Comparison of ENCODE assay signal across 30 mouse cellular contexts in genomic region chr14:22845401-22845800, GRCm38 (mm10).
A peak's percentile ranks its signal among the peaks of the same experiment; 100 is the strongest.
DNase-seq lines count a peak whose midpoint lies in the region; ATAC-seq and TF ChIP-seq lines count a peak whose summit lies in the region.
"Had no signal": no experiment of that assay in that cellular context is flagged by ENCODE, and none has a peak within 500 bp of the region (broad histone marks: within the 10 kb centered on the region; RNA-seq: fewer than 3 reads in every experiment).

No protein-coding gene starts in this region.

- no peak overlapping the region for H3K27ac ChIP-seq in kidney, embryonic 16.5 days (ENCODE audit: low read length)
- H3K27ac ChIP-seq in lung, embryonic 14.5 days (ENCODE audit: low read depth) = no peak overlapping the region
- no peak overlapping the region for H3K27ac ChIP-seq in hindbrain, embryonic 14.5 days
- H3K27ac ChIP-seq: embryonic facial prominence, embryonic 10.5 days; forebrain, embryonic 13.5 days; heart, embryonic 10.5 days; heart, embryonic 15.5 days; hindbrain, postnatal 0 days; intestine, embryonic 15.5 days; midbrain, embryonic 12.5 days; neural tube, embryonic 12.5 days; stomach, postnatal 0 days had no signal

- H3K9ac ChIP-seq in kidney, embryonic 16.5 days (replicated peaks; ENCODE audit: low read length) = no peak overlapping the region
- H3K9ac ChIP-seq in lung, embryonic 14.5 days = no peak overlapping the region
- H3K9ac ChIP-seq in hindbrain, embryonic 14.5 days = no peak overlapping the region
- H3K9ac ChIP-seq: embryonic facial prominence, embryonic 15.5 days; forebrain, embryonic 13.5 days; heart, embryonic 15.5 days; intestine, embryonic 15.5 days; midbrain, embryonic 12.5 days; neural tube, embryonic 12.5 days had no signal

- DNase-seq in kidney, adult 8-10 months = no peak
- peak; percentile 89 for DNase-seq in lung, embryonic 14.5 days
- no peak for DNase-seq in lung, adult 2 months
- DNase-seq in MEL-GATA-1-ER (ENCODE audit: extremely low read depth, low read depth) = peak; percentile 43
- no peak for DNase-seq in hindbrain, embryonic 14.5 days (ENCODE audit: low spot score)
- DNase-seq in left cerebral cortex, adult 8-10 months (ENCODE audit: low spot score in 2 of 2) = no peak
- DNase-seq: adrenal gland, adult 2 months; cerebellum, adult 2 months; cerebellum, postnatal 14 days; gastrocnemius, postnatal 14 days; layer of hippocampus, postnatal 36 days; right cerebral cortex, postnatal 4 days; thymus, adult 18-20 months; thymus, postnatal 25 days had no signal

- peak; percentile 67; the same call in 1 of the 2 replicates for ATAC-seq in kidney, embryonic 16.5 days (ENCODE audit: low FRiP score, low TSS enrichment)
- peak; percentile 91 for ATAC-seq in lung, embryonic 14.5 days (ENCODE audit: insufficient read depth)
- ATAC-seq in megakaryocyte, adult 5-6 weeks (ENCODE audit: poor library complexity, severe bottlenecking) = peak; percentile 92
- ATAC-seq in hindbrain, embryonic 14.5 days (ENCODE audit: low FRiP score) = no peak
- ATAC-seq: activated CD4-positive, CD25-positive, alpha-beta regulatory T cell, adult 4 months; forebrain, embryonic 13.5 days; hindbrain, postnatal 0 days; intestine, embryonic 15.5 days had no signal

- WGBS in kidney, embryonic 16.5 days = 53% methylated on average over 4 of the region's 4 CpGs
- 29% methylated on average over 4 of the region's 4 CpGs for WGBS in lung, embryonic 14.5 days
- WGBS in lung, adult 2 months = 58% methylated on average over 4 of the region's 4 CpGs
- 78% methylated on average over 4 of the region's 4 CpGs for WGBS in hindbrain, embryonic 14.5 days

- no peak for TF ChIP-seq CTCF in lung, embryonic 14.5 days (IDR thresholded peaks at IDR 0.05; ENCODE audit: low read depth)
- no peak for TF ChIP-seq CTCF in lung, adult 2 months (IDR thresholded peaks at IDR 0.05; ENCODE audit: insufficient read depth, low read length)

- H3K9me3 ChIP-seq in kidney, embryonic 16.5 days (ENCODE audit: low read length) = no peaks in the 10 kb centered on the region
- H3K9me3 ChIP-seq in lung, embryonic 14.5 days (ENCODE audit: low read depth, low read length) = no peaks in the 10 kb centered on the region
- H3K9me3 ChIP-seq in hindbrain, embryonic 14.5 days (ENCODE audit: control insufficient read depth, low read length) = no peaks in the 10 kb centered on the region
- H3K9me3 ChIP-seq: embryonic facial prominence, embryonic 10.5 days; embryonic facial prominence, embryonic 15.5 days; forebrain, embryonic 13.5 days; heart, embryonic 10.5 days; heart, embryonic 15.5 days; intestine, embryonic 15.5 days; midbrain, embryonic 12.5 days; neural tube, embryonic 12.5 days had no signal

- no peaks in the 10 kb centered on the region for H3K27me3 ChIP-seq in kidney, embryonic 16.5 days (ENCODE audit: insufficient read depth, low read length)
- H3K27me3 ChIP-seq in lung, embryonic 14.5 days (ENCODE audit: insufficient read depth, low read length) = no peaks in the 10 kb centered on the region
- H3K27me3 ChIP-seq in hindbrain, embryonic 14.5 days (ENCODE audit: control insufficient read depth, insufficient read depth, low read length) = no peaks in the 10 kb centered on the region
- H3K27me3 ChIP-seq: embryonic facial prominence, embryonic 15.5 days; forebrain, embryonic 13.5 days; heart, embryonic 15.5 days; intestine, embryonic 15.5 days; megakaryocyte, embryonic 14.5 days; midbrain, embryonic 12.5 days; neural tube, embryonic 12.5 days had no signal

- TF ChIP-seq POLR2A in lung, adult 2 months (IDR thresholded peaks at IDR 0.05; ENCODE audit: borderline replicate concordance, extremely low read depth, low read depth, low read length) = no peak

- no peaks in the 10 kb centered on the region for H3K36me3 ChIP-seq in kidney, embryonic 16.5 days (ENCODE audit: insufficient read depth, low read length)
- no peaks in the 10 kb centered on the region for H3K36me3 ChIP-seq in lung, embryonic 14.5 days (ENCODE audit: insufficient read depth)
- no peaks in the 10 kb centered on the region for H3K36me3 ChIP-seq in hindbrain, embryonic 14.5 days (replicated peaks; ENCODE audit: control insufficient read depth, insufficient read depth)
- H3K36me3 ChIP-seq: embryonic facial prominence, embryonic 10.5 days; embryonic facial prominence, embryonic 15.5 days; heart, embryonic 10.5 days; heart, embryonic 15.5 days; intestine, embryonic 15.5 days; midbrain, embryonic 12.5 days; neural tube, embryonic 12.5 days had no signal

- H3K4me3 ChIP-seq in kidney, embryonic 16.5 days (ENCODE audit: low read length) = no peak overlapping the region
- H3K4me3 ChIP-seq in lung, embryonic 14.5 days (ENCODE audit: low read depth, low read length) = no peak overlapping the region
- no peak overlapping the region for H3K4me3 ChIP-seq in lung, adult 2 months (replicated peaks; ENCODE audit: extremely low read depth, low read depth, low read length)
- H3K4me3 ChIP-seq in hindbrain, embryonic 14.5 days (replicated peaks; ENCODE audit: low read length) = no peak overlapping the region
- H3K4me3 ChIP-seq: embryonic facial prominence, embryonic 10.5 days; embryonic facial prominence, embryonic 15.5 days; forebrain, embryonic 13.5 days; heart, embryonic 10.5 days; heart, embryonic 15.5 days; intestine, embryonic 15.5 days; megakaryocyte, embryonic 14.5 days; midbrain, embryonic 12.5 days; myocyte; neural tube, embryonic 12.5 days had no signal

- no peaks in the 10 kb centered on the region for H3K4me1 ChIP-seq in kidney, embryonic 16.5 days (ENCODE audit: insufficient read depth, low read length)
- no peaks in the 10 kb centered on the region for H3K4me1 ChIP-seq in lung, embryonic 14.5 days (ENCODE audit: insufficient read depth)
- H3K4me1 ChIP-seq in lung, adult 2 months (ENCODE audit: control insufficient read depth, insufficient read depth, low read length) = no peaks in the 10 kb centered on the region
- no peaks in the 10 kb centered on the region for H3K4me1 ChIP-seq in hindbrain, embryonic 14.5 days (replicated peaks; ENCODE audit: control insufficient read depth, insufficient read depth, low read length)
- H3K4me1 ChIP-seq: embryonic facial prominence, embryonic 10.5 days; forebrain, embryonic 13.5 days; heart, embryonic 10.5 days; heart, embryonic 15.5 days; intestine, embryonic 15.5 days; megakaryocyte, embryonic 14.5 days; neural tube, embryonic 12.5 days had no signal

- no peak overlapping the region for H3K4me2 ChIP-seq in kidney, embryonic 16.5 days (replicated peaks; ENCODE audit: low read depth, low read length)
- no peak overlapping the region for H3K4me2 ChIP-seq in lung, embryonic 14.5 days
- no peak overlapping the region for H3K4me2 ChIP-seq in hindbrain, embryonic 14.5 days (replicated peaks)
- H3K4me2 ChIP-seq: embryonic facial prominence, embryonic 15.5 days; forebrain, embryonic 13.5 days; heart, embryonic 15.5 days; intestine, embryonic 15.5 days; liver, embryonic 11.5 days; midbrain, embryonic 12.5 days; neural tube, embryonic 12.5 days had no signal

Comparison
In these comparisons a context has a peak if more than half of its experiments do, and no peak if none do; other contexts are left out.
1. DNase-seq: peak in lung, embryonic 14.5 days (single experiment) and MEL-GATA-1-ER (single experiment); none in kidney, adult 8-10 months (0 of 2), lung, adult 2 months (single experiment), hindbrain, embryonic 14.5 days (single experiment) and left cerebral cortex, adult 8-10 months (0 of 2).